Mouse (Mus musculus) lung, postnatal 0 days (tissue): ENCODE data around the gene Creb3l2. TPM values are rescaled to one million over a fixed set of nuclear protein-coding genes. Genes with fewer than 3 reads are reported as not detected.
"Not testable (repeated sequence)": the region's sequence is repeated elsewhere in the genome, so short reads cannot be mapped to it uniquely, and the experiment has no call there.

Experiments
- ATAC-seq: fragments of 200-750 bp; cut with Nextera tagmentation; 2 replicates; pipeline ENCODE4 v1.8.0; 2017; ENCODE audit warnings: moderate library complexity
- DNase-seq: peaks from one replicate; pipeline ENCODE4 v3.0.0-alpha.2; 2016; ENCODE audit warnings: low spot score
- H3K27ac ChIP-seq: fragments of 300-500 bp; sonication (generic); 2 replicates; pipeline ENCODE4 v1.5.1; 2014; ENCODE audit warnings: antibody characterized with exemption, mild to moderate bottlenecking, low read length, mixed read lengths
- H3K27me3 ChIP-seq: fragments of 300-500 bp; sonication (generic); replicated peaks from 2 replicates; pipeline ENCODE4 v1.6.1; 2014; ENCODE audit warnings: low read length, mixed read lengths; ENCODE audit not compliant: insufficient read depth
- H3K36me3 ChIP-seq: fragments of 300-500 bp; sonication (generic); 2 replicates; pipeline ENCODE4 v1.6.1; 2014; ENCODE audit warnings: low read length, mixed read lengths; ENCODE audit not compliant: insufficient read depth
- H3K4me1 ChIP-seq: fragments of 300-500 bp; sonication (generic); 2 replicates; pipeline ENCODE4 v1.6.1; 2014; ENCODE audit warnings: antibody characterized with exemption, low read depth, low read length, mixed read lengths; ENCODE audit not compliant: insufficient read depth
- H3K4me2 ChIP-seq: fragments of 300-500 bp; sonication (generic); replicated peaks from 2 replicates; pipeline ENCODE4 v1.6.1; 2014; ENCODE audit warnings: low read depth, mild to moderate bottlenecking, low read length, moderate library complexity, mixed read lengths
- H3K4me3 ChIP-seq: fragments of 300-500 bp; sonication (generic); 2 replicates; pipeline ENCODE4 v1.5.1; 2014; ENCODE audit warnings: low read depth, low read length
- H3K9ac ChIP-seq: fragments of 300-500 bp; sonication (generic); replicated peaks from 2 replicates; pipeline ENCODE4 v1.6.1; 2014; ENCODE audit warnings: low read depth, mild to moderate bottlenecking
- H3K9me3 ChIP-seq: fragments of 300-500 bp; sonication (generic); 2 replicates; pipeline ENCODE4 v1.6.1; 2016; ENCODE audit warnings: low read length, mixed read lengths
- CTCF ChIP-seq: IDR thresholded peaks from 2 replicates; pipeline ENCODE4 v1.5.1; 2016; ENCODE audit warnings: antibody characterized with exemption, mild to moderate bottlenecking
- EP300 ChIP-seq: IDR thresholded peaks from 2 replicates; pipeline ENCODE4 v1.6.1; 2016; ENCODE audit warnings: antibody characterized with exemption, mild to moderate bottlenecking, control low read depth
- WGBS: fragments of 180-500 bp; shearing (Covaris S2); extraction: QIAGEN DNeasy Blood & Tissue Kit; methylation state at CpG from one replicate; pipeline ENCODE4 v1.1.7; 2014; 5-methylcytosine and 5-hydroxymethylcytosine counted together
- polyA plus RNA-seq: library from polyadenylated mRNA; unstranded; fragments of >200 nt; fragmentation: Nextera tagmentation; extraction: Ambion mirVana; gene quantifications from 2 replicates; pipeline ENCODE4 v1.2.1, GENCODE M21; 2015

Gene Creb3l2
- polyA plus RNA-seq, 1 experiment from 2014 or later, result 23.8 TPM

DNA sequence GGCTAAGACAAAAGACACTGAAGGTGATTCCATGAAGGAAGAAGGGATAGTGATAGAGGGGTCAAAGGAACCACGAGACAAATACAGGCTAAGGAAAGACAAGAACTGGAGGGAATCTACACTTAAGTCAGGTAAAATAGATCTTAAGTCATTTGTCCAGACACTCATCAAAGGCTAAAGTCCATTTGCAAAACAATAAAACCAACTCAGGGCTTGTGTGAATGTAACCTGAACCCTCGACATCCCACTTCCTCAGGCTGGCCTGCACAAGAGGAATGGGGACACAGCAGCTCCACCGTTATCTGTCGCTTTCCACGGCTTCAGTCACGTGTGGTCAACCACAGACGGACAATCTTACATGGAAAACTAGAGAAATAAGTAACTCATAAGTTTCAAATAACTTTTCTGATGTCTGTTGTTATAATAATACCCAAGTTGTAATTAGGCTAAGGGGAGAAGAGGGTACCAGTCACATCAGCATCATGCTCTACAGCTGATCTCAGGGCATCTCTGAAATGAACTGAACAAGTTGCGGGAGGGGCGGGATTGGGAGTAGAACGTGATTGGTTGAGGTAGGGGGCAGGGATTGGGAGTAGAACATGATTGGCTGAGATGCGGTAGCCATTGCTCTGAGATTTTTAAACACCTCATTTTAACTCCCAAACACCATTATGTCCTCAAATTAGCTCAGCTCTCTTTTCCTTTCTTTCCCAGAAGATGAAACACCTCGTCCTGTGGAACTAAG is 63.9 kb downstream of the Creb3l2 start:
- Histone ChIP-seq H3K4me2 (no peak overlapping the region), H3K27me3 (no peaks in the 10 kb centered on the region), H3K27ac (no peak overlapping the region), H3K9me3 (no peaks in the 10 kb centered on the region), H3K36me3 (0 out of 2 replicates have a peak, but pooled peaks cover 12% of the 10 kb centered on the region), H3K4me1 (no peaks in the 10 kb centered on the region; the same call in 1 of the 2 replicates), H3K9ac (no peak overlapping the region), H3K4me3 (no peak overlapping the region)
- TF ChIP-seq CTCF, result no peak
- no peak for TF ChIP-seq EP300
- no peak for DNase-seq
- no peak for ATAC-seq
- 86% methylated on average over 12 of the region's 12 CpGs for WGBS

DNA sequence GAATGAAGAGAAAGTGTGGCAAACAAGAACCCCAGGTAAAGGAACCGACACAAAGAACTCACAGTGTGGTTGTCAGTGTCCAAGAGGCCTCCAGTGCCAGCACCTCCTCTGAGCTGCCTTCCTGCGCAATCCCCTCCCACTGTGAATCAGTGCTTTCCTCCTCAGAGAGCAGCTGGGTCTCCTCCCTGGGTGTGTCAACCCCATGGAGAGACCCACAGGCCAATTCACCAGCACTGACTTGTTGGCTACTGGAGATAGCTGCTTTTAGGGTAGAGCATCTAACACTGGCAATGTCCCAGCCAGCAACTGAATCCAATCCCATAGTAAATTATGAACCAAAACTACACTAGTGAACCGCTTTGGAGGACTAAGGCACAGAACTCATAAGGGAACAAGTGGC is 64.6 kb downstream of the Creb3l2 start:
- DNase-seq, ATAC-seq, H3K4me2 ChIP-seq, H3K27me3 ChIP-seq, H3K9ac ChIP-seq, H3K4me3 ChIP-seq, H3K27ac ChIP-seq, H3K9me3 ChIP-seq, H3K4me1 ChIP-seq: not testable (repeated sequence)
- H3K36me3 ChIP-seq, result 0 out of 2 replicates have a peak, but pooled peaks cover 12% of the 10 kb centered on the region
- 89% methylated on average over 3 of the region's 3 CpGs for WGBS

DNA sequence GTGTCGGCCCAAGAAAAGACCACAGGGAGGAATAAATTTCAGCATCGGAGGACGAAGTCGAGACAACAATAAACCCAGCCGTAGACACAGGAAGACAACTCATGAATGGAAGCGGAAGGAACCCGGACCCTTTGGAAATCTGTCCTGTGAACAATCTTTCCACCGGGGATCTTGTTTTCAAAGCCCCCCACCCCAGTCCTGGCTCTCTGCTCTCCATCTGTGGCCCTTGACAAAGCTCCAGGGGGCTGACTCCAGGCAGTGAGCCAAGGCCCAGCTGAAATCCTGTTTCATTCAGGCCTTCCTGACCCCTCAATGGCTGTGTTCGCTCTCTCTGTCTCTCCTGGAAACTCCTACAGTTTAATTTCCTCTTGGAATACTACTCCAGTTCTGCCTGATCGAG is 66.5 kb downstream of the Creb3l2 start:
- Histone ChIP-seq H3K27me3 (no peaks in the 10 kb centered on the region), H3K9me3 (no peaks in the 10 kb centered on the region), H3K36me3 (0 out of 2 replicates have a peak, but pooled peaks cover 12% of the 10 kb centered on the region), H3K4me2 (no peak overlapping the region), H3K4me3 (no peak overlapping the region), H3K27ac (no peak overlapping the region), H3K4me1 (no peaks in the 10 kb centered on the region; the same call in 1 of the 2 replicates), H3K9ac (no peak overlapping the region)
- TF ChIP-seq EP300 (no peak), CTCF (no peak)
- DNase-seq (no peak), ATAC-seq (no peak)
- WGBS, result 59% methylated on average over 10 of the region's 10 CpGs

- WGBS, result 82% methylated on average over 7 of the region's 7 CpGs
- ATAC-seq, result no peak
- no peaks in the 10 kb centered on the region for H3K36me3 ChIP-seq
- no peaks in the 10 kb centered on the region; the same call in 1 of the 2 replicates for H3K4me1 ChIP-seq
- TF ChIP-seq CTCF, result peak; percentile 74
- no peak for TF ChIP-seq EP300
- H3K9me3 ChIP-seq, result no peaks in the 10 kb centered on the region
- H3K4me2 ChIP-seq, result no peak overlapping the region
- H3K9ac ChIP-seq, result no peak overlapping the region
- H3K4me3 ChIP-seq, result no peak overlapping the region
- no peaks in the 10 kb centered on the region for H3K27me3 ChIP-seq
- no peak overlapping the region for H3K27ac ChIP-seq
- DNase-seq, result no peak
Measured at GRCm38 (mm10) chr6:37371341-37371740, 70.6 kb downstream of the Creb3l2 start.

DNA sequence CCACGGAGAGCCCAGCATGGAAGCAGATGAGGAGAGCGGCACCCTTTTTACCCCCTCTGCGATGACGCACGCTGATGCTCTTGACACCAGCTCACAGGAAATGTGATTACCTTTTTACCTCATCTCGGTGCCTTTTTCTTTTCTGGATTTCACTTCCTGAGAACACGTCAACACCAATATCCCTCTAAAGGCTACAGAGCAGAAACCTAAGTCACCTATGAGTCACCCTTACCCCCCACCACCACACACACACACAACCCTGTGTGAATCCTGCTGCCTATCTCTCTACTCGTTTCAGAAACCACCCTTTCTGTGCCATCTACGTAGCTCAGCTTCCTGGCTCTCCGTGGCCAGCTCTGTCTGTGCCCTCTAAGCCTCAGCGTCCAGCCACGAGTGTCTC is 71.4 kb downstream of the Creb3l2 start:
- Histone ChIP-seq H3K4me3 (no peak overlapping the region), H3K36me3 (no peaks in the 10 kb centered on the region), H3K4me2 (no peak overlapping the region), H3K9ac (no peak overlapping the region), H3K27me3 (no peaks in the 10 kb centered on the region), H3K9me3 (no peaks in the 10 kb centered on the region), H3K4me1 (no peaks in the 10 kb centered on the region; the same call in 1 of the 2 replicates), H3K27ac (no peak overlapping the region)
- 80% methylated on average over 12 of the region's 12 CpGs for WGBS
- no peak for TF ChIP-seq EP300
- no peak for TF ChIP-seq CTCF
- ATAC-seq, result no peak
- DNase-seq, result no peak

- no peak for ATAC-seq
- Histone ChIP-seq H3K4me3 (no peak overlapping the region), H3K4me2 (no peak overlapping the region), H3K27me3 (no peaks in the 10 kb centered on the region), H3K36me3 (no peaks in the 10 kb centered on the region), H3K27ac (no peak overlapping the region), H3K9ac (no peak overlapping the region), H3K9me3 (no peaks in the 10 kb centered on the region), H3K4me1 (no peaks in the 10 kb centered on the region)
- whole genome bisulfite sequencing, result 48% methylated on average over 6 of the region's 6 CpGs
- TF ChIP-seq EP300, result no peak
- TF ChIP-seq CTCF, result no peak
- no peak for DNase-seq
Measured at GRCm38 (mm10) chr6:37369750-37370149, 72.2 kb downstream of the Creb3l2 start.
